Comparison of ENCODE assay signal across 18 mouse cellular contexts in genomic region chr4:108386087-108386486, GRCm38 (mm10). TPM values are rescaled to one million over a fixed set of nuclear protein-coding genes. Genes with fewer than 3 reads are reported as not detected.
"Had no signal": no experiment of that assay in that cellular context is flagged by ENCODE, and none has a peak within 500 bp of the region (broad histone marks: within the 10 kb centered on the region; RNA-seq: fewer than 3 reads in every experiment).

No protein-coding gene starts in this region.

- H3K4me3 ChIP-seq: limb, embryonic 13.5 days; midbrain, embryonic 13.5 days; neural tube, embryonic 15.5 days had no signal

- ATAC-seq: midbrain, embryonic 13.5 days had no signal

- H3K27ac ChIP-seq: liver, embryonic 14.5 days; neural tube, embryonic 15.5 days; stomach, postnatal 0 days had no signal

- DNase-seq: kidney, postnatal 14 days; left cerebral cortex, postnatal 4 days; lung, adult 18-20 months; right cerebral cortex, adult 18-20 months; right cerebral cortex, postnatal 25 days; thymus, postnatal 4 days had no signal

- H3K9ac ChIP-seq: limb, embryonic 13.5 days; liver, embryonic 14.5 days; midbrain, embryonic 13.5 days; neural tube, embryonic 15.5 days had no signal

- H3K4me2 ChIP-seq: limb, embryonic 13.5 days; midbrain, embryonic 13.5 days; neural tube, embryonic 15.5 days had no signal

- H3K9me3 ChIP-seq: limb, embryonic 13.5 days; neural tube, embryonic 15.5 days had no signal

- H3K36me3 ChIP-seq: limb, embryonic 13.5 days; midbrain, embryonic 13.5 days; neural tube, embryonic 15.5 days had no signal

RNA-seq across cellular contexts. Expression of gene Shisal2a, which starts 2.9 kb away (rescaled TPM):
- total RNA-seq: layer of hippocampus, adult 8-10 months; layer of hippocampus, postnatal 14 days; left cerebral cortex, adult 18-20 months; left cerebral cortex, postnatal 10 days; left cerebral cortex, postnatal 4 days; liver, adult 2 months; megakaryocyte-erythroid progenitor cell, adult 5-6 weeks had no signal
- polyA plus RNA-seq: large intestine, adult 2 months; liver, adult 2 months had no signal
